Mouse (Mus musculus) heart, postnatal 0 days (tissue): ENCODE results near the gene Snx29. TPM values are rescaled to one million over a fixed set of nuclear protein-coding genes. Genes with fewer than 3 reads are reported as not detected.
A peak's percentile ranks its signal among the peaks of the same experiment; 100 is the strongest.

Source experiments
- ATAC-seq: fragments of 200-750 bp; cut with Nextera tagmentation; 2 replicates; pipeline ENCODE4 v1.8.0; 2017; ENCODE audit warnings: low read depth, moderate number of reproducible peaks, moderate library complexity; ENCODE audit not compliant: insufficient read depth
- DNase-seq: peaks from one replicate; pipeline ENCODE4 v3.0.0-alpha.2; 2016; ENCODE audit warnings: low spot score
- H3K27ac ChIP-seq: fragments of 300-500 bp; sonication (generic); 2 replicates; pipeline ENCODE4 v1.5.1; 2014; ENCODE audit warnings: low read depth, mild to moderate bottlenecking
- H3K27me3 ChIP-seq: fragments of 300-500 bp; sonication (generic); 2 replicates; pipeline ENCODE4 v1.6.1; 2014; ENCODE audit warnings: low read length, mixed read lengths; ENCODE audit not compliant: control insufficient read depth, insufficient read depth
- H3K36me3 ChIP-seq: fragments of 300-500 bp; sonication (generic); replicated peaks from 2 replicates; pipeline ENCODE4 v1.6.1; 2014; ENCODE audit warnings: low read length, mixed read lengths; ENCODE audit not compliant: control insufficient read depth, insufficient read depth
- H3K4me1 ChIP-seq: fragments of 300-500 bp; sonication (generic); 2 replicates; pipeline ENCODE4 v1.6.1; 2014; ENCODE audit warnings: antibody characterized with exemption; ENCODE audit not compliant: control insufficient read depth, insufficient read depth
- H3K4me2 ChIP-seq: fragments of 300-500 bp; sonication (generic); 2 replicates; pipeline ENCODE4 v1.6.1; 2014; ENCODE audit warnings: low read depth, mild to moderate bottlenecking, low read length, moderate library complexity
- H3K4me3 ChIP-seq: fragments of 300-500 bp; sonication (generic); 2 replicates; pipeline ENCODE4 v1.5.1; 2014; ENCODE audit warnings: low read depth, low read length
- H3K9ac ChIP-seq: fragments of 300-500 bp; sonication (generic); replicated peaks from 2 replicates; pipeline ENCODE4 v1.6.1; 2014; ENCODE audit warnings: low read depth, low read length, mixed read lengths
- H3K9me3 ChIP-seq: fragments of 300-500 bp; sonication (generic); replicated peaks from 2 replicates; pipeline ENCODE4 v1.6.1; 2016; ENCODE audit warnings: low read length; ENCODE audit not compliant: control insufficient read depth
- CTCF ChIP-seq: IDR thresholded peaks from 2 replicates; pipeline ENCODE4 v1.5.1; 2016; ENCODE audit warnings: antibody characterized with exemption, control low read depth, low read depth
- EP300 ChIP-seq: IDR thresholded peaks from 2 replicates; pipeline ENCODE4 v1.6.1; 2016; ENCODE audit warnings: antibody characterized with exemption, low read depth
- WGBS: fragments of 180-500 bp; shearing (Covaris S2); extraction: QIAGEN DNeasy Blood & Tissue Kit; methylation state at CpG from one replicate; pipeline ENCODE4 v1.1.7; 2014; 5-methylcytosine and 5-hydroxymethylcytosine counted together
- polyA plus RNA-seq: library from polyadenylated mRNA; unstranded; fragments of >200 nt; fragmentation: Nextera tagmentation; extraction: Ambion mirVana; gene quantifications from 2 replicates; pipeline ENCODE4 v1.2.1, GENCODE M21; 2015
- total RNA-seq: library from RNA; depleted of rRNA; stranded (reverse); fragments of >200 nt; gene quantifications from 2 replicates; pipeline ENCODE4 v1.2.3, GENCODE M21; 2014; ENCODE audit warnings: low replicate concordance

Snx29 gene
- total and polyA plus RNA-seq, 2 experiments from 2014 or later, result 3.1 to 3.9 TPM

- no peaks in the 10 kb centered on the region for H3K27me3 ChIP-seq
- H3K9me3 ChIP-seq, result no peaks in the 10 kb centered on the region
- no peaks in the 10 kb centered on the region for H3K36me3 ChIP-seq
- peak; percentile 36; the same call in 1 of the 2 replicates for ATAC-seq
- no peak overlapping the region for H3K4me2 ChIP-seq
- TF ChIP-seq EP300, result no peak
- no peak for TF ChIP-seq CTCF
- no peak overlapping the region for H3K9ac ChIP-seq
- 0 out of 2 replicates have a peak overlapping the region, but pooled peaks have one; percentile 1 for H3K27ac ChIP-seq
- H3K4me1 ChIP-seq, result no peaks in the 10 kb centered on the region
- no peak for DNase-seq
- 18% methylated on average over 5 of the region's 5 CpGs for WGBS
- no peak overlapping the region for H3K4me3 ChIP-seq
Measured at GRCm38 (mm10) chr16:11630489-11630888, 307.8 kb downstream of the Snx29 start.

- no peaks in the 10 kb centered on the region for H3K4me1 ChIP-seq
- no peaks in the 10 kb centered on the region for H3K27me3 ChIP-seq
- no peaks in the 10 kb centered on the region for H3K9me3 ChIP-seq
- TF ChIP-seq EP300 (no peak), CTCF (no peak)
- H3K4me3 ChIP-seq, result no peak overlapping the region
- H3K4me2 ChIP-seq, result no peak overlapping the region
- H3K9ac ChIP-seq, result no peak overlapping the region
- no peak overlapping the region for H3K27ac ChIP-seq
- 62% methylated on average over 2 of the region's 2 CpGs for WGBS
- DNase-seq (no peak), ATAC-seq (no peak)
- no peaks in the 10 kb centered on the region for H3K36me3 ChIP-seq
Measured at GRCm38 (mm10) chr16:11632205-11632747, 309.6 kb downstream of the Snx29 start.

- H3K27me3 ChIP-seq, result no peaks in the 10 kb centered on the region
- ATAC-seq (no peak), DNase-seq (no peak)
- no peak overlapping the region for H3K9ac ChIP-seq
- H3K4me3 ChIP-seq, result no peak overlapping the region
- no peak overlapping the region for H3K4me2 ChIP-seq
- H3K4me1 ChIP-seq, result no peaks in the 10 kb centered on the region
- no peaks in the 10 kb centered on the region for H3K36me3 ChIP-seq
- no peak for TF ChIP-seq CTCF
- TF ChIP-seq EP300, result no peak
- no peaks in the 10 kb centered on the region for H3K9me3 ChIP-seq
- 67% methylated on average over 7 of the region's 7 CpGs for WGBS
- H3K27ac ChIP-seq, result no peak overlapping the region
Measured at GRCm38 (mm10) chr16:11636196-11636733, 313.6 kb downstream of the Snx29 start.

GRCm38 (mm10) chr16:11636902-11637301, 314.2 kb downstream of the Snx29 start:
- TF ChIP-seq CTCF, result no peak
- no peak for TF ChIP-seq EP300
- no peaks in the 10 kb centered on the region for H3K27me3 ChIP-seq
- WGBS, result 9% methylated on average over 3 of the region's 3 CpGs
- no peaks in the 10 kb centered on the region for H3K9me3 ChIP-seq
- no peak for ATAC-seq
- DNase-seq, result no peak
- no peaks in the 10 kb centered on the region for H3K36me3 ChIP-seq
- no peak overlapping the region for H3K4me2 ChIP-seq
- H3K9ac ChIP-seq, result no peak overlapping the region
- no peak overlapping the region for H3K4me3 ChIP-seq
- no peak overlapping the region for H3K27ac ChIP-seq
- no peaks in the 10 kb centered on the region for H3K4me1 ChIP-seq

- no peaks in the 10 kb centered on the region for H3K4me1 ChIP-seq
- H3K27ac ChIP-seq, result no peak overlapping the region
- H3K9ac ChIP-seq, result no peak overlapping the region
- no peak for TF ChIP-seq CTCF
- no peak for TF ChIP-seq EP300
- no peaks in the 10 kb centered on the region for H3K9me3 ChIP-seq
- H3K4me3 ChIP-seq, result no peak overlapping the region
- no peaks in the 10 kb centered on the region for H3K27me3 ChIP-seq
- H3K4me2 ChIP-seq, result no peak overlapping the region
- H3K36me3 ChIP-seq, result no peaks in the 10 kb centered on the region
- ATAC-seq, result no peak
- DNase-seq, result no peak
Measured at GRCm38 (mm10) chr16:11637794-11638193, 315.1 kb downstream of the Snx29 start.

- H3K4me1 ChIP-seq, result peaks cover 4% of the 10 kb centered on the region; the same call in 1 of the 2 replicates
- H3K27ac ChIP-seq, result no peak overlapping the region
- no peak for ATAC-seq
- H3K4me3 ChIP-seq, result no peak overlapping the region
- H3K4me2 ChIP-seq, result no peak overlapping the region
- no peaks in the 10 kb centered on the region for H3K36me3 ChIP-seq
- no peaks in the 10 kb centered on the region for H3K9me3 ChIP-seq
- H3K27me3 ChIP-seq, result no peaks in the 10 kb centered on the region
- no peak for DNase-seq
- WGBS, result 24% methylated on average over 1 of the region's 1 CpGs
- no peak for TF ChIP-seq CTCF
- TF ChIP-seq EP300, result no peak
- H3K9ac ChIP-seq, result no peak overlapping the region
Measured at GRCm38 (mm10) chr16:11638739-11639138, 316.0 kb downstream of the Snx29 start.
